14 mouse cellular contexts compared by ENCODE assay signal in the genomic region with DNA sequence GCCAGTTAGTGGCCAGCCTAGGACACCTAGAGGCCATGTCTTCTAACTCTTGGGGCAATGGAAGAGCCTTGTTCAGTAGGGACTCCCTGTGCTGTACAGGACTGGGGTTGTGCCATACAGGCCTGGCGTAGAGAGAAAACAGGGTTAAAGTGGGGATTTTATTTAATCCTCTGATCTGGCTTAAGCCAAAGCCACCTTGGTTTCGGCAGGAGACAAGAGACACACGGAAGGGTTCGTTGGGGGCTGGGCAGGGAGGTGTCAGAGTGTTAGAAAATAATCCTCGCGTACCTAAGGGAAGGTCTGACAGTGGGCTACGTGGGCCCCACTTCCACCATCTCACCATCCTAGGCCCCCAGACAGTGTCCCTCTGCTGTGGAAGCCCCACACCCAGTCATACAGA. TPM values are rescaled to one million over a fixed set of nuclear protein-coding genes. Genes with fewer than 3 reads are reported as not detected.
A peak's percentile ranks its signal among the peaks of the same experiment; 100 is the strongest.
DNase-seq lines count a peak whose midpoint lies in the region; ATAC-seq and TF ChIP-seq lines count a peak whose summit lies in the region.
"Had no signal": no experiment of that assay in that cellular context is flagged by ENCODE, and none has a peak within 500 bp of the region (broad histone marks: within the 10 kb centered on the region; RNA-seq: fewer than 3 reads in every experiment).

No protein-coding gene starts in this region.

- H3K27me3 ChIP-seq in lung, embryonic 16.5 days (ENCODE audit: control insufficient read depth, insufficient read depth, low read depth, low read length) = no peaks in the 10 kb centered on the region
- H3K27me3 ChIP-seq in hindbrain, embryonic 12.5 days = no peaks in the 10 kb centered on the region
- no peaks in the 10 kb centered on the region for H3K27me3 ChIP-seq in neural tube, embryonic 14.5 days (ENCODE audit: control insufficient read depth, insufficient read depth, low read length)
- peaks cover 21% of the 10 kb centered on the region for H3K27me3 ChIP-seq in heart, embryonic 11.5 days (ENCODE audit: control insufficient read depth, insufficient read depth, low read length)

- 84% methylated on average over 7 of the region's 7 CpGs for WGBS in lung, embryonic 16.5 days
- 91% methylated on average over 7 of the region's 7 CpGs for WGBS in hindbrain, embryonic 12.5 days
- WGBS in neural tube, embryonic 14.5 days = 88% methylated on average over 7 of the region's 7 CpGs
- 80% methylated on average over 7 of the region's 7 CpGs for WGBS in heart, embryonic 11.5 days (ENCODE audit: insufficient replicate concordance)

- no peak overlapping the region for H3K9ac ChIP-seq in lung, embryonic 16.5 days (ENCODE audit: low read length)
- no peak overlapping the region; the same call in 1 of the 2 replicates for H3K9ac ChIP-seq in hindbrain, embryonic 12.5 days
- H3K9ac ChIP-seq in neural tube, embryonic 14.5 days (replicated peaks; ENCODE audit: low read depth, low read length) = no peak overlapping the region
- H3K9ac ChIP-seq in heart, embryonic 11.5 days (ENCODE audit: low read depth, low read length) = no peak overlapping the region
- H3K9ac ChIP-seq: liver, embryonic 12.5 days had no signal

- 0 out of 2 replicates have a peak overlapping the region, but pooled peaks have one; percentile 88 for H3K27ac ChIP-seq in gastrocnemius, adult 2 months
- no peak overlapping the region for H3K27ac ChIP-seq in lung, embryonic 16.5 days (ENCODE audit: low read length)
- H3K27ac ChIP-seq in hindbrain, embryonic 12.5 days = no peak overlapping the region
- H3K27ac ChIP-seq in neural tube, embryonic 14.5 days (ENCODE audit: low read depth, low read length) = no peak overlapping the region
- no peak overlapping the region for H3K27ac ChIP-seq in heart, embryonic 11.5 days (ENCODE audit: low read depth, low read length)
- H3K27ac ChIP-seq: liver, embryonic 12.5 days; macrophage had no signal

- ATAC-seq in lung, embryonic 16.5 days (ENCODE audit: low read depth) = no peak
- no peak for ATAC-seq in hindbrain, embryonic 12.5 days (ENCODE audit: low FRiP score)
- ATAC-seq in neural tube, embryonic 14.5 days (ENCODE audit: low read depth) = no peak
- ATAC-seq in heart, embryonic 11.5 days (replicated peaks; ENCODE audit: insufficient number of reproducible peaks, low FRiP score, low TSS enrichment) = no peak
- ATAC-seq: liver, embryonic 12.5 days had no signal

- H3K4me1 ChIP-seq in lung, embryonic 16.5 days (replicated peaks; ENCODE audit: control insufficient read depth, insufficient read depth, low read length) = peaks cover 47% of the 10 kb centered on the region
- H3K4me1 ChIP-seq in hindbrain, embryonic 12.5 days = peaks cover 77% of the 10 kb centered on the region
- peaks cover 63% of the 10 kb centered on the region for H3K4me1 ChIP-seq in neural tube, embryonic 14.5 days (ENCODE audit: control insufficient read depth, insufficient read depth, low read length)
- peaks cover 19% of the 10 kb centered on the region for H3K4me1 ChIP-seq in heart, embryonic 11.5 days (ENCODE audit: control insufficient read depth, insufficient read depth, low read length)

- no peak overlapping the region for H3K4me3 ChIP-seq in gastrocnemius, adult 2 months
- H3K4me3 ChIP-seq in lung, embryonic 16.5 days (ENCODE audit: low read length) = no peak overlapping the region
- H3K4me3 ChIP-seq in hindbrain, embryonic 12.5 days = 0 out of 2 replicates have a peak overlapping the region, but pooled peaks have one; percentile 67
- 0 out of 2 replicates have a peak overlapping the region, but pooled peaks have one; percentile 75 for H3K4me3 ChIP-seq in neural tube, embryonic 14.5 days (ENCODE audit: low read depth, low read length)
- no peak overlapping the region for H3K4me3 ChIP-seq in heart, embryonic 11.5 days (ENCODE audit: low read depth, low read length)
- H3K4me3 ChIP-seq: liver, embryonic 12.5 days had no signal

- no peaks in the 10 kb centered on the region for H3K36me3 ChIP-seq in lung, embryonic 16.5 days (ENCODE audit: control insufficient read depth, insufficient read depth, low read length)
- no peaks in the 10 kb centered on the region for H3K36me3 ChIP-seq in hindbrain, embryonic 12.5 days
- H3K36me3 ChIP-seq in neural tube, embryonic 14.5 days (ENCODE audit: control insufficient read depth, insufficient read depth, low read length) = no peaks in the 10 kb centered on the region
- no peaks in the 10 kb centered on the region for H3K36me3 ChIP-seq in heart, embryonic 11.5 days (ENCODE audit: control insufficient read depth, insufficient read depth, low read length)
- H3K36me3 ChIP-seq: liver, embryonic 12.5 days had no signal

- intact Hi-C loops in gastrocnemius, adult 2 months (cut with DNase I) = loop anchor here (5.0 kb wide), 1 partner anchor 117 kb away; no protein-coding TSS in a partner anchor
- intact Hi-C loops in gastrocnemius, postnatal 36 days (cut with DNase I) = no loop called here

- H3K4me2 ChIP-seq in lung, embryonic 16.5 days (ENCODE audit: low read depth, low read length) = peak overlapping the region; percentile 88; the same call in 1 of the 2 replicates
- peak overlapping the region; percentile 79 for H3K4me2 ChIP-seq in hindbrain, embryonic 12.5 days (replicated peaks)
- H3K4me2 ChIP-seq in neural tube, embryonic 14.5 days (ENCODE audit: low read depth, low read length) = peak overlapping the region; percentile 78
- no peak overlapping the region for H3K4me2 ChIP-seq in heart, embryonic 11.5 days
- H3K4me2 ChIP-seq: liver, embryonic 12.5 days had no signal

- TF ChIP-seq CTCF in gastrocnemius, adult 2 months (IDR thresholded peaks at IDR 0.05) = no peak

- no peaks in the 10 kb centered on the region for H3K9me3 ChIP-seq in lung, embryonic 16.5 days (ENCODE audit: control insufficient read depth, low read length)
- H3K9me3 ChIP-seq in hindbrain, embryonic 12.5 days (replicated peaks) = no peaks in the 10 kb centered on the region
- H3K9me3 ChIP-seq in neural tube, embryonic 14.5 days (ENCODE audit: control insufficient read depth, low read length) = no peaks in the 10 kb centered on the region
- H3K9me3 ChIP-seq in heart, embryonic 11.5 days (replicated peaks; ENCODE audit: control insufficient read depth, low read length) = no peaks in the 10 kb centered on the region
- H3K9me3 ChIP-seq: liver, embryonic 12.5 days had no signal

- no peak for DNase-seq in gastrocnemius, adult 2 months
- DNase-seq in gastrocnemius, postnatal 36 days = no peak
- DNase-seq in lung, adult 18-20 months = no peak
- DNase-seq in B cell, adult 2 months = no peak
- DNase-seq: cerebellum, adult 11-12 months; embryo, embryonic 11 days; gastrocnemius, postnatal 14 days had no signal

RNA-seq across cellular contexts. Expression of gene Coro2b, which starts 2.2 kb away (rescaled TPM):
- total RNA-seq in gastrocnemius, adult 2 months (2021) = 1 to 10 TPM; 6.7 to 8.7 TPM
- total RNA-seq in gastrocnemius, postnatal 36 days (2021) = 1 to 10 TPM; 5.5 to 6.8 TPM
- 21.6 and 24.6 TPM in 2 replicates for polyA plus RNA-seq in lung, embryonic 16.5 days (2015; fragmentation: Nextera tagmentation; extraction: Ambion mirVana)
- 34.2 and 36.9 TPM in 2 replicates for polyA plus RNA-seq in hindbrain, embryonic 12.5 days (2016; fragmentation: Nextera tagmentation; extraction: Ambion mirVana)
- polyA plus RNA-seq in neural tube, embryonic 14.5 days (2014; fragmentation: Nextera tagmentation; extraction: Ambion mirVana) = 32.5 and 34.5 TPM in 2 replicates
- polyA plus RNA-seq in heart, embryonic 11.5 days (2014; fragmentation: Nextera tagmentation; extraction: Ambion mirVana) = 3.7 TPM in 2 replicates
- total RNA-seq: MEL had no signal

Comparison
In these comparisons a context has a peak if more than half of its experiments do, and no peak if none do; other contexts are left out.
1. H3K4me3 ChIP-seq: peak in hindbrain, embryonic 12.5 days (single experiment) and neural tube, embryonic 14.5 days (single experiment); none in gastrocnemius, adult 2 months (single experiment), lung, embryonic 16.5 days (single experiment) and heart, embryonic 11.5 days (single experiment).